Mouse (Mus musculus) heart, postnatal 0 days (tissue): ENCODE results near the gene Foxo6.

Experiments used
- CTCF ChIP-seq: IDR thresholded peaks from 2 replicates; pipeline ENCODE4 v1.5.1; 2016; ENCODE audit warnings: antibody characterized with exemption, control low read depth, low read depth
- EP300 ChIP-seq: IDR thresholded peaks from 2 replicates; pipeline ENCODE4 v1.6.1; 2016; ENCODE audit warnings: antibody characterized with exemption, low read depth

DNA sequence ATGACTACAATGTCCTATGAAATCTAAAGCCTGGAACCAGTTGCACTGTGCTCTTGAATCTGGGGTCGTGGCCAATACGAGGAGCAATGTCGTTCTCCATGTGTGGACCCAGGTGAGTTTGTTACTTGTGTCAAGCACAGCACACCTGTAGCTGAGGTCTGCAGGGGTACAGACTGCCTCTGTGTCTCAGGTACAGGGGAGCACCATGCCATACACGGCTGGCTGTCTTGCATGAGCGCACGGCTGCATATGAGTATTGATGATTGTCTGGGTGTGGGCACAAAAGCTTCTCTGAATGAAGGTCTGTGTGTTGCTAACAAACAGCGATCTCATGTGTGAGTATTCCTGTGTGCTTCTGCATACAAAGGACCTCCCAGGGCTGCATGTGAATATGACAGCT is 44.8 kb upstream of the Foxo6 start:
- TF ChIP-seq CTCF = no peak
- TF ChIP-seq EP300 = no peak
